Mouse (Mus musculus) kidney, adult 2 months (tissue): Measurements from ENCODE around the gene Inf2.

ENCODE experiments used
- CTCF ChIP-seq: fragments of 200-500 bp; conservative IDR thresholded peaks from 2 replicates; pipeline ENCODE4 v1.5.1; 2011; ENCODE audit warnings: low read depth, mild to moderate bottlenecking, control low read depth, low read length, moderate library complexity, mixed read lengths; ENCODE audit not compliant: insufficient read depth, insufficient read length
- POLR2A ChIP-seq: fragments of 200-500 bp; IDR thresholded peaks from one replicate; pipeline ENCODE4 v1.6.1; 2011; ENCODE audit warnings: low read depth, low read length, control low read depth

- no peak for TF ChIP-seq CTCF
- TF ChIP-seq POLR2A: no peak
Observed at GRCm38 (mm10) chr12:112663303-112663702, 74.7 kb downstream of the Inf2 start.
